Mouse (Mus musculus) CH12.LX (cell line): ENCODE results near the gene Mta2. TPM values are rescaled to one million over a fixed set of nuclear protein-coding genes. Genes with fewer than 3 reads are reported as not detected.

Experiments
- DNase-seq: peaks from one replicate; pipeline ENCODE4 v3.0.0-alpha.2; 2013; ENCODE audit errors: extremely low read depth
- H3K27ac ChIP-seq: 2 replicates; pipeline ENCODE4 v1.5.1; 2012; ENCODE audit warnings: low read depth, mild to moderate bottlenecking, control low read depth, moderate library complexity; ENCODE audit not compliant: insufficient read depth
- H3K27me3 ChIP-seq: replicated peaks from 2 replicates; pipeline ENCODE3; 2012; ENCODE audit warnings: inconsistent platforms
- H3K36me3 ChIP-seq, 2 experiments: replicated peaks in 1 of 2; 2 replicates each; pipeline versions ENCODE3 to v1.6.1; 2012; ENCODE audit warnings: inconsistent platforms in 1 of 2, low read length in 1 of 2, mild to moderate bottlenecking in 1 of 2, mixed read lengths in 1 of 2, moderate library complexity in 1 of 2; ENCODE audit not compliant: control insufficient read depth in 1 of 2, insufficient read depth in 1 of 2
- H3K4me1 ChIP-seq, 2 experiments: 2 replicates each; pipeline ENCODE4 v1.6.1; 2012; ENCODE audit warnings: inconsistent platforms in 1 of 2, moderate library complexity in 1 of 2; ENCODE audit not compliant: insufficient read depth in 2 of 2, control insufficient read depth in 1 of 2
- H3K4me2 ChIP-seq: 2 replicates; pipeline ENCODE4 v1.6.1; 2012; ENCODE audit warnings: low read depth, mild to moderate bottlenecking, control low read depth; ENCODE audit not compliant: poor library complexity, insufficient read depth, severe bottlenecking
- H3K4me3 ChIP-seq, 3 experiments: fragments of 150-350 bp in 1 of 3; sonication (generic) in 1 of 3; replicated peaks in 1 of 3; 2 replicates each; pipeline versions ENCODE3 to v1.5.1; 2011 to 2012; ENCODE audit warnings: low read depth in 2 of 3, low read length in 2 of 3, mild to moderate bottlenecking in 2 of 3, moderate library complexity in 2 of 3, control low read depth in 1 of 3, improper control_type of control experiment in 1 of 3, inconsistent platforms in 1 of 3, mixed read lengths in 1 of 3; ENCODE audit not compliant: poor library complexity in 1 of 3
- H3K79me2 ChIP-seq: replicated peaks from 2 replicates; pipeline ENCODE4 v1.6.1; 2012; ENCODE audit warnings: mild to moderate bottlenecking, moderate library complexity; ENCODE audit not compliant: control insufficient read depth, poor library complexity, insufficient read depth, severe bottlenecking; ENCODE audit errors: extremely low read depth
- H3K9ac ChIP-seq: 2 replicates; pipeline ENCODE4 v1.6.1; 2012; ENCODE audit warnings: low read depth, mild to moderate bottlenecking, control low read depth, moderate library complexity; ENCODE audit not compliant: insufficient read depth
- H3K9me3 ChIP-seq: replicated peaks from 2 replicates; pipeline ENCODE3; 2012; ENCODE audit warnings: low read length, inconsistent platforms, mixed read lengths
- CHD1 ChIP-seq: IDR thresholded peaks from 2 replicates; pipeline ENCODE4 v1.6.1; 2012; ENCODE audit warnings: low read depth, low read length, improper control_type of control experiment, inconsistent platforms
- CHD2 ChIP-seq: IDR thresholded peaks from 2 replicates; pipeline ENCODE4 v1.6.1; 2011; ENCODE audit warnings: low read length, improper control_type of control experiment
- CTCF ChIP-seq, 2 experiments: IDR thresholded peaks in 1 of 2; conservative IDR thresholded peaks in 1 of 2; 2 replicates each; pipeline ENCODE4 v1.5.1; 2011 to 2012; ENCODE audit warnings: low read depth in 2 of 2, low read length in 2 of 2, improper control_type of control experiment in 1 of 2, inconsistent platforms in 1 of 2, mild to moderate bottlenecking in 1 of 2, moderate library complexity in 1 of 2
- EP300 ChIP-seq: IDR thresholded peaks from 2 replicates; pipeline ENCODE4 v1.6.1; 2011; ENCODE audit warnings: low read length, improper control_type of control experiment
- ETS1 ChIP-seq: conservative IDR thresholded peaks from 2 replicates; pipeline ENCODE4 v1.6.1; 2012; ENCODE audit warnings: low read depth, mild to moderate bottlenecking, inconsistent platforms, low read length, improper control_type of control experiment, moderate library complexity
- HCFC1 ChIP-seq: IDR thresholded peaks from 2 replicates; pipeline ENCODE4 v1.6.1; 2012; ENCODE audit warnings: low read depth, mild to moderate bottlenecking, inconsistent platforms, low read length, improper control_type of control experiment
- KAT2A ChIP-seq: IDR thresholded peaks from 2 replicates; pipeline ENCODE4 v1.6.1; 2012; ENCODE audit warnings: low read length, improper control_type of control experiment, inconsistent platforms; ENCODE audit not compliant: insufficient replicate concordance
- MAFK ChIP-seq: IDR thresholded peaks from 2 replicates; pipeline ENCODE4 v1.6.1; 2011; ENCODE audit warnings: low read length, improper control_type of control experiment; ENCODE audit not compliant: insufficient replicate concordance
- MAX ChIP-seq: IDR thresholded peaks from 2 replicates; pipeline ENCODE4 v1.6.1; 2011; ENCODE audit warnings: low read length, improper control_type of control experiment
- MEF2A ChIP-seq: IDR thresholded peaks from 2 replicates; pipeline ENCODE4 v1.6.1; 2014; ENCODE audit warnings: low read depth, mild to moderate bottlenecking, inconsistent platforms, low read length, improper control_type of control experiment, borderline replicate concordance
- MYC ChIP-seq: IDR thresholded peaks from 2 replicates; pipeline ENCODE4 v1.6.1; 2011; ENCODE audit warnings: low read depth, mild to moderate bottlenecking, improper control_type of control experiment, low read length
- NELFE ChIP-seq: IDR thresholded peaks from 2 replicates; pipeline ENCODE4 v1.6.1; 2011; ENCODE audit warnings: low read depth, low read length, improper control_type of control experiment
- NRF1 ChIP-seq: IDR thresholded peaks from 2 replicates; pipeline ENCODE4 v1.6.1; 2014; ENCODE audit warnings: low read depth, mild to moderate bottlenecking, inconsistent platforms, low read length, improper control_type of control experiment, moderate library complexity
- POLR2A ChIP-seq: IDR thresholded peaks from 2 replicates; pipeline ENCODE4 v1.6.1; 2011; ENCODE audit warnings: low read depth, mild to moderate bottlenecking, improper control_type of control experiment, low read length
- SIN3A ChIP-seq: IDR thresholded peaks from 2 replicates; pipeline ENCODE4 v1.6.1; 2012; ENCODE audit warnings: low read length, improper control_type of control experiment, inconsistent platforms
- SMC3 ChIP-seq: IDR thresholded peaks from 2 replicates; pipeline ENCODE4 v1.6.1; 2011; ENCODE audit warnings: low read depth, low read length, improper control_type of control experiment
- TCF12 ChIP-seq: IDR thresholded peaks from 2 replicates; pipeline ENCODE4 v1.6.1; 2014; ENCODE audit warnings: low read depth, mild to moderate bottlenecking, inconsistent platforms, low read length, improper control_type of control experiment
- USF1 ChIP-seq: IDR thresholded peaks from 2 replicates; pipeline ENCODE4 v1.6.1; 2014; ENCODE audit warnings: low read depth, mild to moderate bottlenecking, inconsistent platforms, low read length, improper control_type of control experiment
- ZMIZ1 ChIP-seq: IDR thresholded peaks from 2 replicates; pipeline ENCODE4 v1.6.1; 2012; ENCODE audit warnings: low read depth, mild to moderate bottlenecking, inconsistent platforms, low read length, improper control_type of control experiment
- ZNF384 ChIP-seq: IDR thresholded peaks from 2 replicates; pipeline ENCODE4 v1.6.1; 2012; ENCODE audit warnings: low read depth, low read length, improper control_type of control experiment, inconsistent platforms
- dilution Hi-C: fragments of 300-500 bp; cut with MboI; formaldehyde crosslinking; loops from 2 replicates; pipeline ENCODE4 v1.14.3; 2020; ENCODE audit warnings: low sequenced_read_pairs; ENCODE audit not compliant: extremely low pct_unique_long_range_greater_than_20kb, extremely low pct_ligation_motif_present
- in situ Hi-C: fragments of 300-500 bp; cut with MboI; formaldehyde crosslinking; loops from 3 replicates; pipeline ENCODE4 v1.14.3; 2019; ENCODE audit warnings: low sequenced_read_pairs, low pct_ligation_motif_present, low pct_unique_long_range_greater_than_20kb, mixed read lengths
- polyA plus RNA-seq: library from polyadenylated mRNA; unstranded; fragments of >175 nt; gene quantifications from 2 replicates; pipeline ENCODE4 v1.2.1, GENCODE M21; 2012; ENCODE audit warnings: low read depth; ENCODE audit not compliant: insufficient read length
- total RNA-seq, 2 experiments: library from RNA; depleted of rRNA; stranded (reverse); fragments of 300-350 nt in 1 of 2; fragments of >200 nt in 1 of 2; gene quantifications; 2 replicates each; pipeline ENCODE4 v1.2.3; 2012 to 2014

The Mta2 gene
- total and polyA plus RNA-seq, 3 experiments, result 115 to 162 (median 131) TPM

DNA sequence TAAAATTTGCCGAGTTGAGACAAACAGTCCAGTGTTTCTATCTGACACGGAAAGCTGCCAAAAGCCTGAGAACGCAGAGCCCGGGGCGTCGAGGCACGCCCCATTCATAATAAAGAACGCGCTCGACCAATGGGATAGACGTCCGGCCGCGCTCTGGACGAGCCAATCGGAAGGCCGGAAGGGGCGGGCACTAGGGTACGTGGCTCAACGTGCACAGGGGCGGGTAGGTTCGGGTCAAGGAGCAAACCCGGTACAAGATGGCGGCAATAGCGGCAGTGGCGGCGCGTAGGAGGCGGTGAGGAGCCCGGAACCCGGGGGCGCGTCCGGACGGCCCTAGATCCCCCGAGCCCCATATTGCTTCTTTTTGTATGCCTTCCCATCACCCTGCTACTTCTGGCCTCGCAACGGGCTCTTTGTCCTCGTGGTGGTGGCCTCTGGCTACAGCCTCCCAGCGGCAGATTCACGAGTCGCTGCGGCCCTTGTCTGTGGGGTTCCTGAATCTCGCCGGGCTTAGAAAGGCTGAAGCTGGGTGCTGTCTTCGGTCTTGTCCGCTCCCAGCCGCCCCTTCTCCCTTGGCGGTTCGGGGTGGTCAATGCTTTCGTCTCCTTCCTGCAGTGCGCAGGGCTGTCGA, 43.7 kb upstream of the Mta2 start, which contains the start of gene Ganab (continued):
- TF ChIP-seq KAT2A, result peak; percentile 76; the same call in 1 of the 2 replicates
- 0 out of 2 replicates have a peak, but pooled peaks have one; percentile 22 for TF ChIP-seq ETS1
- no peak for TF ChIP-seq CTCF (conservative IDR thresholded peaks at IDR 0.05 in 1 of 2, IDR thresholded peaks at IDR 0.05 in 1 of 2; ENCODE audit: low read depth in 2 of 2, low read length in 2 of 2)
- peak; percentile 72; the same call in 1 of the 2 replicates for TF ChIP-seq CHD1
- peak; percentile 84 for TF ChIP-seq HCFC1
- peak; percentile 72 for TF ChIP-seq SIN3A
- TF ChIP-seq CHD2, result peak; percentile 60
- TF ChIP-seq ZMIZ1, result peak; percentile 85; the same call in 1 of the 2 replicates
- TF ChIP-seq NELFE, result peak; percentile 77
- TF ChIP-seq EP300, result no peak
- peak; percentile 63 for TF ChIP-seq MAX

DNA sequence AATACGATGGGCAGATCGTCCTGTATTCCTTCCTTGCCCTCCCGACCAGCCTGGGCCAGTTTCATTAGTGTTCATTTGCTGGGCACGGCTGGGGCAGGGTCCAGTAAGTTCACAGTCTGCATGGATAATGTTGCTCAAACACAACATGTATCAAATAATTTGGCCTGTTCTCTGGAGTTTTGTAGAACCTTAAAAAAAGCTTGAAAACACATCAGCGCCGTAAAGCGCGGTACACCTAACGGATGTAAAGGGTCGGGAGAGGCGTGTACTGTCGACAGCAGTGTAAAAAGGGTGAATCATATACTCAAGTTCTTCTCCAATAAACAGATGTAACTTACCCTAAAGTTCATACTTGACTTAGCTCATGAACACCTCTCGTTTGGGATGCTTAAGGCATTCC, 43.1 kb upstream of the Mta2 start:
- Histone ChIP-seq H3K4me3 (peak overlapping the region; percentile 82 to 99 (median 99)), H3K27ac (peak overlapping the region; percentile 29), H3K4me1 (peaks cover 32 to 71% of the 10 kb centered on the region in 2 experiments), H3K27me3 (no peaks in the 10 kb centered on the region), H3K9ac (peak overlapping the region; percentile 85), H3K9me3 (no peaks in the 10 kb centered on the region), H3K79me2 (peaks cover 74% of the 10 kb centered on the region), H3K36me3 (peaks cover 30 to 48% of the 10 kb centered on the region in 2 experiments)
- dilution Hi-C loops, result no loop called here
- in situ Hi-C loops, result loop anchor here (5.0 kb wide), 1 partner anchor 39 kb away; no protein-coding TSS in a partner anchor
- peak; percentile 29 for DNase-seq
- no peak for TF ChIP-seq TCF12
- no peak for TF ChIP-seq MEF2A
- no peak for TF ChIP-seq USF1
- TF ChIP-seq MAFK, result no peak
- no peak for TF ChIP-seq ZNF384
- TF ChIP-seq CHD1, result no peak
- TF ChIP-seq NRF1, result no peak
- TF ChIP-seq SMC3, result no peak
- no peak for TF ChIP-seq POLR2A
- no peak for TF ChIP-seq MYC
- TF ChIP-seq KAT2A, result no peak
- TF ChIP-seq, all 38 proteins: peak for 0
- H3K4me2 ChIP-seq, result peak overlapping the region; percentile 96; the same call in 1 of the 2 replicates
